10 mouse cellular contexts compared by ENCODE assay signal in genomic region chr10:106633898-106634297, GRCm38 (mm10).
A peak's percentile ranks its signal among the peaks of the same experiment; 100 is the strongest.
DNase-seq lines count a peak whose midpoint lies in the region; ATAC-seq and TF ChIP-seq lines count a peak whose summit lies in the region.
"Had no signal": no experiment of that assay in that cellular context is flagged by ENCODE, and none has a peak within 500 bp of the region (broad histone marks: within the 10 kb centered on the region; RNA-seq: fewer than 3 reads in every experiment).

No protein-coding gene starts in this region.

- no peak for TF ChIP-seq POLR2A in brain, embryonic 14.5 days (IDR thresholded peaks at IDR 0.05; ENCODE audit: borderline replicate concordance, extremely low read depth, insufficient read depth, insufficient read length, poor library complexity, severe bottlenecking)

- peak; percentile 17 for DNase-seq in layer of hippocampus, adult 9-11 months
- DNase-seq in layer of hippocampus, adult 8-10 months (ENCODE audit: low spot score in 2 of 2), result no peak
- DNase-seq in brain, embryonic 14.5 days (ENCODE audit: low read depth), result peak; percentile 69
- peak; percentile 58 to 61 for DNase-seq in cerebellum, adult 18-20 months
- peak; percentile 78 for DNase-seq in gonadal fat pad, adult 2 months (ENCODE audit: low read depth)
- no peak for DNase-seq in adrenal gland, adult 8-10 months
- DNase-seq: adrenal gland, postnatal 36 days; kidney, postnatal 4 days; left cerebral cortex, postnatal 4 days had no signal

- no peak for ATAC-seq in megakaryocyte-erythroid progenitor cell, adult 5-6 weeks (replicated peaks; ENCODE audit: low FRiP score, low TSS enrichment, poor library complexity, severe bottlenecking)

- no peak for TF ChIP-seq CTCF in brain, embryonic 14.5 days (IDR thresholded peaks at IDR 0.05; ENCODE audit: borderline replicate concordance, extremely low read depth, insufficient read depth, insufficient read length)

Comparison
In these comparisons a context has a peak if more than half of its experiments do, and no peak if none do; other contexts are left out.
1. DNase-seq: peak in layer of hippocampus, adult 9-11 months (single experiment), brain, embryonic 14.5 days (single experiment), cerebellum, adult 18-20 months (2 of 2) and gonadal fat pad, adult 2 months (single experiment); none in layer of hippocampus, adult 8-10 months (0 of 2) and adrenal gland, adult 8-10 months (single experiment).